Mouse (Mus musculus): ENCODE data around the gene Syt2. TPM values are rescaled to one million over a fixed set of nuclear protein-coding genes. Genes with fewer than 3 reads are reported as not detected.
A peak's percentile ranks its signal among the peaks of the same experiment; 100 is the strongest.

Syt2 gene
- total RNA-seq, 2 experiments from 2014 or later: 0.41 TPM; not detected in 1

DNA sequence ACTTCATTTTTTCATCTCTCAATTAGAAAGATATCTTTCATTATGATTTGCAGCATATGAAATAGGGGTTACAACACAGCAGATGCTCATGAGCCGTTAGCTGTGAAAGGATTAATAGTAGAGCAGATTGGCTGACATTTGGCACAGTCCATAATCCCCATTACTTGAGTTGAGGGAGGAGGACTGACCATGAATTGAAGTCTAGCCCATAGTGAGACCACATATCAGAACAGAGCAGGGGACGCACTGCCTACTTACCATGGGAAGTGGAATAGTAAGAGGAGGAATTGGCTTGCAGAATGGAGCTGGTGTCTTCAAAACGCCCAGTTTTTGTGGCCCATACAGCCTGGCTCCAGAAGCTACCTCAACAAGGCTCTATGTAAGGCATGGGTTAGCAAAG lies 150.1 kb downstream of the Syt2 start:
- ATAC-seq (replicated peaks; ENCODE audit: poor library complexity, severe bottlenecking): no peak

DNA sequence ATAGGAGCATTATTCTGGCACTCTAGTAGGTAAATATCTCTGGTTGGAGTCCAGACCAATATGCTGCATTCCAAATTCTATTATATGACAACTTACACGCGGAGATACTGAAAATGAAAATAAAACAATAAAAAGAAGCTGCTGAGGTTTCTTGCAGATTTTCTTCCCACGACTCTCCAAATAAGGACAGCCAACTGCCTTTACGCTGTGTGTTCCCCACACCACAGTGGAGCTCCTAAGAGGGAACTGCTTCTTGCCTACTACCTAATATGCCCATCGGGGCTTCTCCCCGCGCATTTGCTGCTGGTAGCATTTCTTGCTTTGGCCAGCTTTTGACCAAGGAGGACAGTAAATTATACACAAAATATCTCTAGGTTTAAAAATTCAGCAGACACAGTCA lies 155.3 kb downstream of the Syt2 start:
- no peak for ATAC-seq (replicated peaks; ENCODE audit: poor library complexity, severe bottlenecking)

DNA sequence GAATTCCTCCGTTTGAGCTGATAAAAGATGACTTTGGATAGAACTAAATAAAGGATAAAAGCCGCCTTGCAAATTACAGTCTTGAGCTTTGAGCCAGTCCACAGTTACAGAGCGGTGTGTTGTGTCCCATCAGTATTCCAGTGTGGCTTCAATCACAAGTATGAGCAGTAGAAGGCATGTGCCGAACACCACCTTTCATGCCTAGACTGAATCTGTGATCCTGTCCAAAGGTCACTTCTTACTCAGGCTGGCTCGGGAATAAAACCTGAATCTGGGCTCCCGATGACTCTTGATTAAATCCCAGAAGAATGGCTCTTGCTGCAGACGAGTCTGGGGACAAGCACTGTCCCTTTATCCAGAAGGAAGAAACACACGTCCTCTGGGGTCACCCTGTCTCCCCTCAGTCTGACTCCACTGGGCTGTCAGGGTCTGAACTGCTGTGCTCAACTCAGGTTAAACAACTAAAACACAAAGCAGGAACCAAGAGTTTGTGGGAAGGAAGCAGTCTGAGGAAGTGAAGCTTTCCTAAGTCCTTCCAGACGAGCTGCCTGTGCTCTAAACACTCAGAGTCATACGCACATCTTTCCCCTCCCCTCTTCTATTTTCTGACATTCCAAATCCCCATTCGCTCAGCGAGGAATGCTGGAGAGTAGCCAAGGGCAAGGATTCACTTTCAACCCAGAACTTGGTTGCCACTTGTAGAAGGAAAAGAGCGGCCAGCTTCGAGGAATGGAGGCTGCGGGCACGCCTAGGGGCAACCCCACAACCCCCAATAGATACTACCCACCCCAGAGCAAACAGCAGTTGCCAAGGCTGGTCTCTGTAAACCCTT lies 157.0 kb downstream of the Syt2 start:
- ATAC-seq (replicated peaks; ENCODE audit: poor library complexity, severe bottlenecking): peak; percentile 77

DNA sequence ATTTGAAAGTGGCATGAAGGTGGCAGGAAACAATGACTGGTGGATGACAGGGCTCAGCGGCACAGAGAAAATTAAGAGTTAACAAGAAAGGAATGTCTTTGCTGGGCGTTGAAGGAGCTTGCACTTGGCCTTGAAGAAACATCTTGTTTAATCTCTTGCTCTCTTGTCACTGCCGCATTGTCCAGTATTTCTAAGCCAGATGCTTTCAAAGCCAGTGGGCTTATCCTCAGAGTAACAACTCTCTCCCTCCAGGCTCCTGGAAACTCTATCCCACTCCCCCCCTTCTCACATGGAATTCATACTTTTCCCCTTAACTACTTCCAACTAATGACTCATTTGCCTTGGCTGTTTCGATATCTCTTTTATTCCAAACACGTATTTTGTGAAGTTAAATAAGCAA lies 157.9 kb downstream of the Syt2 start:
- no peak for ATAC-seq (replicated peaks; ENCODE audit: poor library complexity, severe bottlenecking)

DNA sequence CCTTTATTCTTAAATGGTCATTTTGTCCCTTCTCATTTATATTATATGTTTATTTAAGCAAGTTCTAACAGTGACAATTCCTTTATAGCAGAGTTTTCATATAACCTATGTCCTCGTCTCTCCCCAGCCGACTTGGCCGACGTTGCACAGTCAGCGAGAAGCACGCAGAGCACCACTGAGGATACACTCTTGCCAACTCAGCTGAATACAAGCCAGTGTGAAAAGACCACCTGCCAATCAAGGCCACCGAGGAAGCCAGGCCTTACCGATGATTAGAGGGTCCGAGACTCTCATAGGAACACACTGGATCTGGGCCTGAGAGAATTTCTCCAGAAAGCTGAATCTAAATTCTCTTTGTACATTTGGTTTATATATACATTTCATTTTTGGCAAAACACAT lies 159.0 kb downstream of the Syt2 start:
- ATAC-seq (replicated peaks; ENCODE audit: poor library complexity, severe bottlenecking): no peak

Other genes with a start within 250 kb of the Syt2 start
- 51.2 and 63.3 TPM in 2 replicates for gene Cyb5r1, start 241.1 kb upstream of the Syt2 start, total RNA-seq (2014; fragmentation: Nextera tagmentation)
- gene Cyb5r1, start 241.1 kb upstream of the Syt2 start, total RNA-seq (2017): 26.0 and 34.6 TPM in 2 replicates
- gene Adipor1, start 231.3 kb upstream of the Syt2 start, total RNA-seq (2014; fragmentation: Nextera tagmentation): 62.4 and 63.0 TPM in 2 replicates
- 52.7 and 53.3 TPM in 2 replicates for gene Adipor1, start 231.3 kb upstream of the Syt2 start, total RNA-seq (2017)
- 7.8 and 9.2 TPM in 2 replicates for gene Klhl12, start 191.1 kb upstream of the Syt2 start, total RNA-seq (2014; fragmentation: Nextera tagmentation)
- 8.7 and 9.5 TPM in 2 replicates for gene Klhl12, start 191.1 kb upstream of the Syt2 start, total RNA-seq (2017)
- 14.1 and 18.1 TPM in 2 replicates for gene Rabif, start 152.0 kb upstream of the Syt2 start, total RNA-seq (2014; fragmentation: Nextera tagmentation)
- 13.3 and 15.0 TPM in 2 replicates for gene Rabif, start 152.0 kb upstream of the Syt2 start, total RNA-seq (2017)
- not detected in 2 replicates for gene Mgat4e, start 97.0 kb upstream of the Syt2 start, total RNA-seq (2014; fragmentation: Nextera tagmentation)
- 0.10 TPM in 1 of 2 replicates, not detected in the other for gene Mgat4e, start 97.0 kb upstream of the Syt2 start, total RNA-seq (2017)
- gene Kdm5b, start 86.5 kb upstream of the Syt2 start, total RNA-seq (2014; fragmentation: Nextera tagmentation): 17.4 and 28.4 TPM in 2 replicates
- 15.0 and 16.8 TPM in 2 replicates for gene Kdm5b, start 86.5 kb upstream of the Syt2 start, total RNA-seq (2017)